Mouse (Mus musculus) heart, postnatal 0 days (tissue): ENCODE data around the gene Btbd7.

Experiments used
- CTCF ChIP-seq: IDR thresholded peaks from 2 replicates; pipeline ENCODE4 v1.5.1; 2016; ENCODE audit warnings: antibody characterized with exemption, control low read depth, low read depth
- EP300 ChIP-seq: IDR thresholded peaks from 2 replicates; pipeline ENCODE4 v1.6.1; 2016; ENCODE audit warnings: antibody characterized with exemption, low read depth

DNA sequence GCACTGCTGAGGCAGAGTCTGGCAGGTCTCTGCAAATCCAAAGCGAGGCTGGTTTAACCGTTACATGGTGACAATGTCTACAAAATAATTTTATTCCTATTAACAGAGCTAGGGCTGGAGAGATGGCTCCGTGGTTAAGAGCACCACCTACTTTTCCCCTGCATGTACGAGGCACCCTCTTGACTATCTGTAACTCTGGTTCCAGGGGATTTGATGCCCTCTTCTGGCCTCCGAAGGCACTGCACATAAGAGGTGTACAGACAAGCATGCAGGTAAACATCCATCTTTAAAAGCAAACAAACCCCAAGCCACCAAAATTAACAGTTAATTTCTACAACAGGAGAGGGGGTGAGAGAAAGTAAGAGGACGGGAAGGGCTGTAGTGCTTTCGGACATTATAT is 122.0 kb downstream of the Btbd7 start:
- peak; percentile 25; the same call in 1 of the 2 replicates for TF ChIP-seq CTCF
- no peak for TF ChIP-seq EP300
